Mouse (Mus musculus): ENCODE measurements around the gene Stk32b. TPM values are rescaled to one million over a fixed set of nuclear protein-coding genes. Genes with fewer than 3 reads are reported as not detected.

Stk32b gene
- total and polyA plus RNA-seq, 2 experiments from 2014 or later: 18.9 to 22.8 TPM

DNA sequence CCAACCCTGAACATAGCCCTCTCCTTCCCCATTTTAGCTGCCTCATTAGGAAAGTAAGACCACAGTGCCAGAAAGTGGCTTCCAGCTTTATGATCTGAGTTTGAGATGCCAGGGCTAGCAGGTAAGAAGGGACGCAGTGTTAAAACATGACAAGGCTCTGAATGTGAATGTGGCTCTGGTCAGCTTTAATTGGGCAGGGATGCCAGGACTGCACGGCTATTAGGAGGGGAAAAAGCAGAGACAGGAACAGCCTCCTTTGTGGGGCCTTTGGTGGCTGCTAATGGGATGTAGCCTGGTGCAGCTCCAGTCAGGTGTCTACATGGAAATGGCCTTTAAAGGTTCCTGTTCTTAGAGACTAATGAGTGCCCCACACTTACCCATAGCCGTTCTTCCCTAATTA, 52.0 kb downstream of the Stk32b start:
- 52% methylated on average over 3 of the region's 3 CpGs for WGBS
- H3K4me2 ChIP-seq (ENCODE audit: low read depth): no peak overlapping the region
- H3K36me3 ChIP-seq (ENCODE audit: insufficient read depth): no peaks in the 10 kb centered on the region
- no peak overlapping the region for H3K4me3 ChIP-seq (ENCODE audit: low read depth, low read length)
- ATAC-seq (no peak), DNase-seq (no peak)
- H3K27ac ChIP-seq (ENCODE audit: low read depth, low read length): no peak overlapping the region
- H3K9me3 ChIP-seq (ENCODE audit: low read length): no peaks in the 10 kb centered on the region
- H3K4me1 ChIP-seq (ENCODE audit: insufficient read depth): no peaks in the 10 kb centered on the region
- no peak for TF ChIP-seq CTCF (IDR thresholded peaks at IDR 0.05; ENCODE audit: low read depth)
- no peaks in the 10 kb centered on the region for H3K27me3 ChIP-seq (ENCODE audit: insufficient read depth, low read length)
- H3K9ac ChIP-seq: no peak overlapping the region

DNA sequence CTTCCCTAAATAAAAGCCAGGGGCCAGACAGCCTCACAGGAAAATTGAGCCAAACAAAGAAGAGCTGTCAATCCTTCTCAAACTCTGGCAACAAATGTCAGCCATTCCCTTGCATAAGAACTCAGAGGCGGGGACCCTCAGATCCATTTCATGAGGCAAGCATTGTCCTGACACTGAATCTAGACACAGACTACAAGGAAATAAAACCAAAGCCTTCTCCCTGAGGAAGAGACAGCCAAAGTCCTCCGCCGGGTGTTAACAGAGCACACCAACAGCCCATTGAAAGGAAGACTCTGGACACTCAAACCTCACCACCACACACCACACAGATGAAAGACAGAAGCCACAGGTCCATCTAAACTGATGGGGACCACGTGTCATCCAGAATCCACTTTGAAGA, 57.8 kb downstream of the Stk32b start:
- Histone ChIP-seq H3K9ac (no peak overlapping the region), H3K4me2 (ENCODE audit: low read depth) (no peak overlapping the region), H3K27ac (ENCODE audit: low read depth, low read length) (no peak overlapping the region), H3K4me3 (ENCODE audit: low read depth, low read length) (no peak overlapping the region), H3K27me3 (ENCODE audit: insufficient read depth, low read length) (no peaks in the 10 kb centered on the region), H3K36me3 (ENCODE audit: insufficient read depth) (no peaks in the 10 kb centered on the region), H3K4me1 (ENCODE audit: insufficient read depth) (no peaks in the 10 kb centered on the region), H3K9me3 (ENCODE audit: low read length) (no peaks in the 10 kb centered on the region)
- DNase-seq (no peak), ATAC-seq (no peak)
- WGBS: 39% methylated on average over 4 of the region's 4 CpGs
- TF ChIP-seq CTCF (IDR thresholded peaks at IDR 0.05; ENCODE audit: low read depth): no peak

DNA sequence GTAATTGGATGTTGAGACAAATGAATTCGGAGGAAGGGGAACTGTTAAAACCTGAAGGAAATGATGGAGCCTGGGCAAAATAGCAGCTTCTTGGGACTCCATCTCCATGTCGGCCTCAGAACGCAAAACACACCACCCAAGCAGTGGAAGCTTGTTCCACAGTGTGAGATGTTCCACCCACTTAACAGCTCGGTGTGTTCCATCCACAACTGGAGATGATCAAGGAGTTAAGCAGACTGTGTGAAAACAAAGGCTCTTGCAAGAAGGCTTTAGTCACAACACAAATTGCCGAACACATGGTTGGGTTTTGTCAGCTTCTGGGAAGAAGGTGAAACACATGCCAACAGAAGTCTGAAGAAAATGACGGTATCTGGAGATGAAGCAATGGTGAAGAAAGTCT, 59.2 kb downstream of the Stk32b start:
- 62% methylated on average over 6 of the region's 6 CpGs for WGBS
- peak; percentile 59 for ATAC-seq

DNA sequence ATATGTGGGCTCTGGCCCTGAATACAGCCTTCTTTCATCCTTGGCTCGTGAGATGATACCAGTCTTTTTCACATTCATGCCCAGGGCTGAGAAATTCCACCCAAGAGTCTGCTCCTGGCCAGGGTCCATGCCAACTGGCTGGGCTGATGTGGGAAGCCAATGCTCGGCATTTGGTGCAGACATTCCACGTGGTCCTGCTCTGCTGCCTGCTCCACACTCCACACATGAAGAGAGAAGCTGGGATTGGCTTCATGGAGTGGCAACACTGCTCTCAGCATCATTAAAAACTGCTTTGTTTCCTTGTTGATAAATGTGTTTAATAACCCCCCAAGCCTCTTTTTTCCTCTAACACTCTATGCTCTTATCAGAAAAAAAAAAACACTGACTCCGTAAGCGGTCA, 61.8 kb downstream of the Stk32b start:
- ATAC-seq: no peak

More for the DNA sequence above, 59.2 kb downstream of the Stk32b start:
- Histone ChIP-seq H3K4me2 (ENCODE audit: low read depth) (no peak overlapping the region), H3K9me3 (ENCODE audit: low read length) (no peaks in the 10 kb centered on the region), H3K27me3 (ENCODE audit: insufficient read depth, low read length) (no peaks in the 10 kb centered on the region), H3K36me3 (ENCODE audit: insufficient read depth) (no peaks in the 10 kb centered on the region), H3K4me3 (ENCODE audit: low read depth, low read length) (no peak overlapping the region), H3K4me1 (ENCODE audit: insufficient read depth) (no peaks in the 10 kb centered on the region), H3K9ac (no peak overlapping the region), H3K27ac (ENCODE audit: low read depth, low read length) (no peak overlapping the region)
- DNase-seq: peak; percentile 17
- TF ChIP-seq CTCF (IDR thresholded peaks at IDR 0.05; ENCODE audit: low read depth): no peak

DNA sequence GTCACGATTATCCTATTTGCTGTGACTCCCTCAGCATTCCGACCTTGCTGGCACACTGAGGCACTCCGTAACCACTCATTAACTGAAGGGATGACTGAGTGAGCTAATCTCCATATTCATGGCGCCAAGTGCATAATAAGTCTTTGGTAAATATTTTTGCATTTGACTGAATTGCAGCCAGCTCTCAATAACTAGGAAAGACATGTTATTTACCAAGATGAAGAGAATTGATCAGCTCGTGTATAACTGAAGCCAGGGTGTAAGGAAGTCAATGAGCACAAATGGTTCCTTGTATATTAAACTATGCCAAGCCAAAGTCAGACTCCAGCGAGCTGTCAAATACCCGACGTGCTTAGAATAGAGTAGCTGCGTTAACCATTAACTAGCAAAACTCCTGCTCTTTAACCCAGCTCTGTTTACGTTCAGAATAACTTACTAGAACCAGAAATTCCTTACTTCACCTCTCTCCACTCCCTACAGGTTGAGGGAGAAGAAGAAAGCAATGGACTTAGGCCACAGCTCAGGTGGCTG, 66.2 kb downstream of the Stk32b start:
- Histone ChIP-seq H3K4me2 (ENCODE audit: low read depth) (no peak overlapping the region), H3K9me3 (ENCODE audit: low read length) (no peaks in the 10 kb centered on the region), H3K4me1 (ENCODE audit: insufficient read depth) (peaks cover 8% of the 10 kb centered on the region; the same call in 1 of the 2 replicates), H3K27me3 (ENCODE audit: insufficient read depth, low read length) (no peaks in the 10 kb centered on the region), H3K36me3 (ENCODE audit: insufficient read depth) (no peaks in the 10 kb centered on the region), H3K4me3 (ENCODE audit: low read depth, low read length) (no peak overlapping the region), H3K9ac (no peak overlapping the region), H3K27ac (ENCODE audit: low read depth, low read length) (no peak overlapping the region)
- ATAC-seq: peak; percentile 65; the same call in 1 of the 2 replicates
- no peak for TF ChIP-seq CTCF (IDR thresholded peaks at IDR 0.05; ENCODE audit: low read depth)
- DNase-seq: peak; percentile 22
- 18% methylated on average over 10 of the region's 10 CpGs for WGBS

More for the DNA sequence above, 61.8 kb downstream of the Stk32b start:
- DNase-seq: peak; percentile 30
- 46% methylated on average over 5 of the region's 5 CpGs for WGBS
- Histone ChIP-seq H3K4me1 (ENCODE audit: insufficient read depth) (peaks cover 8% of the 10 kb centered on the region; the same call in 1 of the 2 replicates), H3K4me3 (ENCODE audit: low read depth, low read length) (no peak overlapping the region), H3K9ac (no peak overlapping the region), H3K4me2 (ENCODE audit: low read depth) (no peak overlapping the region), H3K9me3 (ENCODE audit: low read length) (no peaks in the 10 kb centered on the region), H3K36me3 (ENCODE audit: insufficient read depth) (no peaks in the 10 kb centered on the region), H3K27ac (ENCODE audit: low read depth, low read length) (no peak overlapping the region), H3K27me3 (ENCODE audit: insufficient read depth, low read length) (no peaks in the 10 kb centered on the region)
- TF ChIP-seq CTCF (IDR thresholded peaks at IDR 0.05; ENCODE audit: low read depth): no peak

DNA sequence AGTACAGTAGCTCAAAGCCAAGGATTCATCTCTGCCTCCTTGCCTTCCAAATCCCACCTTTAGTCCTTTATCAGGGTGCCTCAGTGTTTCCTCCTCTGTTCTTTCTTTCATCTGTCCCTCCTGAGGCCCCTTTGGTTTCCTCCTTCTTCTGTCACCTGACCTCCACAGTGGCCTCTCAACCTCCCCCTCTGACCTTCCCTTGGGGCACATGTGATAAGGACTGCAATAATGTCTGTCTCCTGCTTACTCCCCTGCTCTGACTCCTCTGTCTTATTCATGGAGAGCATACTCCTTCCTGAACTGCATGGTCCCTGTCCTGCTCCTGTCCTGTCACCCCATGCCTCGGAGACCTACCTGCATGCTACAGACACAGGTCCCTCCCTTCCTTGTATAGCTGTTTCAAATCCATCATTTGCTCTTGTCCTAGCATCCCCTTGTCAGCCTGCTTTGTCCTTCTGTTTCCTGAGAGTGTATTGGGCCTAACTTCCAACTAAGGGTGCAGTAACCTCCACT, 66.8 kb downstream of the Stk32b start:
- 85% methylated on average over 1 of the region's 1 CpGs for WGBS
- Histone ChIP-seq H3K9me3 (ENCODE audit: low read length) (no peaks in the 10 kb centered on the region), H3K4me3 (ENCODE audit: low read depth, low read length) (no peak overlapping the region), H3K9ac (no peak overlapping the region), H3K4me1 (ENCODE audit: insufficient read depth) (peaks cover 8% of the 10 kb centered on the region; the same call in 1 of the 2 replicates), H3K27me3 (ENCODE audit: insufficient read depth, low read length) (no peaks in the 10 kb centered on the region), H3K36me3 (ENCODE audit: insufficient read depth) (no peaks in the 10 kb centered on the region), H3K27ac (ENCODE audit: low read depth, low read length) (no peak overlapping the region), H3K4me2 (ENCODE audit: low read depth) (no peak overlapping the region)
- no peak for DNase-seq
- ATAC-seq: no peak
- TF ChIP-seq CTCF (IDR thresholded peaks at IDR 0.05; ENCODE audit: low read depth): no peak

DNA sequence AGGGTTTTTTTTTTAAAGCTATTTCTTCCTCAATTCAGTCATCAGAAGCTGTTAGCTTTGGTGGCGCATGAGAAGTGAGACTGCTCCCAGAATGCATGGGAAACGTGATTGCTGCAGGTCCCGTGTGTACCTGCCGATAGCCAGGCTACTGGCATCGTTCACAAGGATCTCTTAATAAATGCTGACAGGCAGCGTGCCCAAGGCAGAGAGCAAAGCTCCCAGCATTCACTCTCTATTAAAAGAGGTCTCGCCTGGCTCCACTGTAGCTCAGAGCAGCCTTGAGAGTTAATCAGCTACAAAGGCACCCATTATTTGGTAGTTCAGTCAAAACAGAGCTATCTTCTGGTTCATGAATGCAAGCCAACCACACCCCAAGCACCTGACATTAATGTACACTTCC, 72.9 kb downstream of the Stk32b start:
- DNase-seq (no peak), ATAC-seq (no peak)
- no peaks in the 10 kb centered on the region for H3K27me3 ChIP-seq (ENCODE audit: insufficient read depth, low read length)
- no peaks in the 10 kb centered on the region for H3K4me1 ChIP-seq (ENCODE audit: insufficient read depth)
- no peaks in the 10 kb centered on the region for H3K9me3 ChIP-seq (ENCODE audit: low read length)
- H3K36me3 ChIP-seq (ENCODE audit: insufficient read depth): no peaks in the 10 kb centered on the region
- H3K4me3 ChIP-seq (ENCODE audit: low read depth, low read length): no peak overlapping the region
- no peak for TF ChIP-seq CTCF (IDR thresholded peaks at IDR 0.05; ENCODE audit: low read depth)
- H3K9ac ChIP-seq: no peak overlapping the region
- no peak overlapping the region for H3K4me2 ChIP-seq (ENCODE audit: low read depth)
- 40% methylated on average over 7 of the region's 7 CpGs for WGBS
- no peak overlapping the region for H3K27ac ChIP-seq (ENCODE audit: low read depth, low read length)
